Mouse (Mus musculus) bone marrow macrophage, adult 2 months (primary cell): ENCODE results near the gene Adra1d.

Experiments used
- CTCF ChIP-seq: IDR thresholded peaks from 2 replicates; pipeline ENCODE4 v1.5.1; 2012; ENCODE audit warnings: low read depth, mild to moderate bottlenecking, low read length, moderate library complexity
- POLR2A ChIP-seq: IDR thresholded peaks from 2 replicates; pipeline ENCODE4 v1.6.1; 2012; ENCODE audit warnings: mild to moderate bottlenecking, low read depth, low read length, borderline replicate concordance

GRCm38 (mm10) chr2:131594871-131595270 is 32.8 kb upstream of the Adra1d start:
- TF ChIP-seq CTCF: no peak
- no peak for TF ChIP-seq POLR2A
